Mouse (Mus musculus) 416B (cell line): ENCODE data around the gene Calhm6.

Experiments used
- DNase-seq: peaks from one replicate; pipeline ENCODE4 v3.0.0; 2011; ENCODE audit warnings: low read depth

Calhm6 gene

DNA sequence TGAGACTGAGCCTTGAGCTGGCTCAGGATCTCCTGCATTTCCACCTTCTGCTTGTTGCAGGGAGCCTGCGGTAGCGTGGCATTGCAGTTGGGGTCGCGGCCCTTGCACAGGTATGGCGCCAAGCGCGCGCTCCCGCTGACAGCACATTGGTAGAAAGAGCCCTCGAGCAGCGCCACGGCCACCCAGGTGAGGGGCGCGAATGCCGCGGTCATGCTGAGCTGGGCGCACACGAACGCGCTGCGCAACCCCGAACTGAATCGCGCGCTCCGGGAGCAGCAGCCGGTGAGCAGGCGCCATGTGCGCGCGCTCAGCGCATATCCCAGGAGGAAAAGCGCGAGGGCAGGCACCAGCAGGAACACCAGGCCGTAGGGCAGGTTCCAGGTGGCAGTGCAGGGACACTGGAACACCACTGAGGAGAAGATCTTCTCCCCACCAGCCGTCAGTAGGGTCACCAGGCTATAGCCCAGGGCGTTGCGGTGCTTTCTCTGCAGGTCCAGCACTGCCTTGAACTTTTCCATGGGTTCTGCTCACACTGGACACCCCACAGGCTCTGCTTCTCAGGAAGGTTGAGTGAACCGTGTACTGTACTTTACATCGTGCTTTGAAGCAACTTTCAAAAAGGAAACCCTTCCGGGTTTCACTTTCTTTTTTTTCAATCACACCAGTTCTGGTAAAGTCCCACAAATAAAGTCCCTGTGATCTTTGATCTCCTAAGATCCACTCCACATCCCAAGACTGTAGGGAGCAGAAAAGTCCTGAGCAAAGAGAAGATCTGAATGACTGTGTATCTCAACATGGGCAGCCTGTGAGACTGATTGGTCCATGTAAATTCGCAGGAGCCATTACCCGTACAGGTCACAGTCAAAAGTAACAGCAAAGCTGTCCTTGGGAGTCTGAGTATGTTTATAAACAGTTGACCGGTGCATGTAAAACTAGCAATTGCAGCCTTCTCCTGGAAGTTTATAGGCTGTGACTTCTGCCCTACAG lies at the start of gene Calhm6:
TSS of gene Calhm6 (minus strand) at position 593 of the 987 bp plus-strand sequence.
- no peak for DNase-seq

DNA sequence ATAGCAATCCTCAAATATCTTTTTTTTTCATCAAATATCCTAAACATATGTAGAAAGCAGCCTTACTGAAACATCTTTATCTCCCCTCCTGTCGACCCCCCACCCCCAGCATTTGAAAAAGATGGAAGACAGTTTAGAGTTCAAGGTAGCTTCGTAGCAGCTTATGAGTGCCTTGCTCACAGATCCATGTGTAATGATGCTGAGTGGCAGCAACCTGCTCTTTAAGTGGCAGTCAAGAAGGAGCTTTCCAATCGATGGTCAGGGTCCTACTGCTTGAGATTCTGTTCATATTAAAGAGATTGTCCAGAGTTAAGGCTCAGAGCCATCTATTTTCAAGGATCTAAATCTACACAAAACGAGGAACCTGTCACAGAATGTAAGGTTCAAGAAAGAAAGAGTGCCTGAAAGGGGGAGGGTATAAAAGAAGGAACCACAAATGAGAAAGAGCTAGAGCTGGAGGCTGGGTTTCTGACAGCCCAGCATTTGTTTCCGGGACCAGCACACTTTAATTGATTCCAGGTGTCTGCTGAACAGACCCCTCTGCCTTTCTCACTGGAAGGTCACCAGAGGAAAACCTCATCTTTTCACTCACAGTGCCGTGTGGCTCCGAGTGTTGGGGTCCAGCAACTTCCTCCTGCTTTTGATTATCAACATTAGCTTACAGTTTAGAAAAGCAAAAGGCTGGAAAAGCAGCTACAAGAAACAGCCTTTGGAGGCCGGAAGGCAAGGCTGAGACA lies 48.3 kb upstream of the Calhm6 start:
- DNase-seq: no peak

DNA sequence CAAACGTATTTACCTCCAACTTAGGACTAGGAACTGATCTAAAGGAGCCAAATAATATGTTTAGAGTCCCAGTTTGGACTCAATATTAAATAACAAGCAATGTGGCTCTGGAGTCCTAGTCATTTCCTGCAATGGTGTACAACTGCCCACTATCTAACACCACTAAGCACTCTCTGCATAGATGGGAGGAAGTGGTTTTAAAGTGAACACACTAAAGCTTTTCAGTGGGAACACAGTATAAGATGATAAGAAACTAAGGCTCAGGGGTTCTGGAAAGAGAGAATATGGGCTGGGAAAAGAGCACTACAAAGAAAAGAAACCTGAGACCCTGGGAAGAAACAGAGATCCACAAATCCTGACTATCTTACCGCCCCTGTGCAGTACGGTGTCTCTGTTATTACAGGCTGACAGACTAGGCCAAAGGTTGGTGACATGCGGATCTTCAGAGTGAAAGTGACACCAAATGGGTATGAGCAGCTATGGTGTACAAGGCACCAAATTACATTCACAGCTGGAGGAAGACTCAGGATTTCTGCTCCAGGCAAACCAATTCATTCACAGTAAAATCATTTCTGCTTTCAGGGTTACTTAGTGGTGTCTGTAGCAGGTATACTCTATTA lies 45.0 kb upstream of the Calhm6 start:
- peak; percentile 83 for DNase-seq

DNA sequence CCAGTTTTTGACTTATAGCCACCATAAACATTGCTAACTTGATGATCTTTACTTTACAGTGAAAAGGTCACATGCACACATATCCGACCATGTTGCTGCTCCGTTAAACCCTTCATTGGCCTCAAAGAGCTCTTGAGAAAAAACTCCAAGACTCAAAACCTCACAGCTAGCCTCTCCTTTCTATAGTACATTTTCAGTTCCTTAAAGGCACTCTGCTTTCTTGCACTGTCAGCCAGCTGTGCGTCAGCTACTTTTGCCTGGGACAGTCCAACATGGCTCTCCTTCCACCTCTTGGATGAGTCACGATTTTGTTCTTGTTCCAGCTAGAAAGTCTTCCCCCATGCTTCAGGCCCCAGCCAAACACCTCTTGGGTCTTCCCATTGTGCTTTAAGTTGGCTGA lies 43.9 kb upstream of the Calhm6 start:
- no peak for DNase-seq

DNA sequence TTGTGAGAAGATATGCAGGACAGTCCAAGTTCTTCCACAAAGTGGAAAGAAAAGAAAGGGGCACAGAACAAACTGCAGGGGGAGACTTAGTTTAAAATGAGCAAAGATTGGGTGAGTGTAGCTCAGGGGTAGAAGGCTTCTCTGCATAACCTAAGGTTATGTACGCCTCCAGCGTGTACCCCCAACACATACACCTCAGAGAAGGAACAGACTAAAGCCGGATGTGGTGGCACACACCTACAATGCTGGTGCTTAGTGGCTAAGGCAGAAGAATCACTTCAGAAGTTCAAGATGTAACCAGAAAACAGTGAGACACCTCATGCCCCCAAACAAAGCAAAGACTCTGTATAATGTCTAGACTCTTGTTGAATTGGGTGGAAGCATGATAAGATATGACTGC lies 43.4 kb upstream of the Calhm6 start:
- no peak for DNase-seq

DNA sequence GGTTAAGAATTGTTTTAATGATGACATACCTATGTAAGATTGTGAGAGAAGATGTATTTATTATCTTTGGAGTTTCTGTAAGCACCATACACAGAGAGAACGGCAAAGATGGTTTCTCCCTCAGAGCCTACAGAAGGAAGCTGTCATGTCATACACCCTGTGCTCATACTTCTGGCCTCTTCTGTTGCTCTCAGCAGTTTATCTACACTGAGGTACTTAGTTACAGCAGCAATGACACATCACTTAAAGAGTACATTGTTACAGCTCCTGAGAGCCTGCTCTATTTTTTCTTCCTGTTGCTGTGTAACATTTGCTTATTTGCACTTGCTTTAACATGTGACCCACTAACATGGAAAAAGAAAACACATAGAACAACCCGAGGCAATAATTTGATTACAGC lies 39.2 kb upstream of the Calhm6 start:
- DNase-seq: no peak

DNA sequence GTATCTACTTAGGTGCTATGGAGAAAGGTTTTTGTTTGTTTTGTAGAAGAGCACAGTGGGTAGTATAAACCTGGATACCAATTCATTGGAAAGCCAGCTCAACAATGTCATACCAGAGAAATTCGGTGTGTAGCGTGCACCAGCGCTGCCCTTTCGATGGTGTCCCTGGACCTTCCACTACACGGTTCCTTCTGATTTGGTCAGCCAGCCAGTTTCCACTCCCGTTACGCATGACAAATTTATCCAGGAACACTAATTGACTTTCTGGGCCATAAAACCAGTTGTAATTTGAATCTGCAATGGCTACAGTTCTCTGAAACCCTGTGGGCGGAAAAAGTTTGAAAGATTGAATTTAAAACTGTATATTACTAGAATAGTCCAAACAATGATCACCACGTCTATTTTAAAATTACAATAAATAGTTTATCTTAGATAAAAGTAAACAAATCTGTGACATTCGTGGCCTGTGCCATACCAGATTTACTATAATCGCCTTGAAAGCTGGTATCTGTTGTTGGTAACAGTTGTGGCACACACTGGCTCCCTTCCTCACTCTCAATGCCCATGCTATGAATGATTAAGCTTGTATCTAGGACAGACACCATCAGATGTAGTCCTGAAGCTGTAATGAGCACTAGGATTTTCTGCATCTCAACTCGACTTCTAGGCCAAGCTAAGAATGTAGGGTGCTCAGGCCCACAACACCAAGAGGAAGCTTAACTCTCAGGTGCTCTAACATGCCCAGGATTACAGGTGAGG lies 28.2 kb upstream of the Calhm6 start:
- DNase-seq: no peak

DNA sequence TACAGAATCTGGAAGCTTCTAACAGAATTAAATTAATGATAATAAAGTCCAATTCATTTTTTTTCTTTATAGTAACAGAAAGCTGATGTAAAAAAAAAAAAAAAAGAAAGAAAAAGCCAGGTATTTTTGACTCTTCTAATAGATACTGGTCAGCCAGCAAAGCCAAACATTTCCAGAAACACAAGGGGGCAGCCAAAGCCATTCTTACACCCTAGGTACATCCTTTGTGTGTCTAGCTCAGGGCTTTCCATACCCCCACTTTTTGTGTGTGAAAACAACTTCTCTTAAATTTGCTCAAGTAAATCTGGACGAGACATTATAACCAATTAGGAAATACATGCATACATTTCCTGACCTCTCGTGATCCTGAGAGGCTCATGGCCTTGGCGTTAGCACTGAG lies 24.0 kb upstream of the Calhm6 start:
- peak; percentile 33 for DNase-seq

DNA sequence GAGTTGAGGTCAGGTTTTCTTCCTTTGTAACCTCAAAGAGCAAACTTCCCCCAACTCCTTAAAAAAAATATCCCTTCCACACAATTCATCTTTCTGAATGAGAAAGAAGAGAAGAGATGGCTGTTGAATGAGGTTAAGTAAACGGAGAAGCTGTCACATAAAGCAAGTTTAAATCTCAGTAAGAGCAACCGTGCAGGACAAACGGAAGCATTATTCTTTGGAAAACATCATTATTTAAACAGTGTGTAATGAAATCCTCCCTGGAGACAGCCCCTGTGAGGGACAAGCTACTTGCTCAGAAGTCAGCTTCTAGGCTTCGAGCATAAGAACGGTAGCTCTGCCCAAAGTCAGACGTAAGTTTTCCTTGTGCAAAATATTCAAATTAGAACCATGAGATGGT lies 22.7 kb upstream of the Calhm6 start:
- no peak for DNase-seq

DNA sequence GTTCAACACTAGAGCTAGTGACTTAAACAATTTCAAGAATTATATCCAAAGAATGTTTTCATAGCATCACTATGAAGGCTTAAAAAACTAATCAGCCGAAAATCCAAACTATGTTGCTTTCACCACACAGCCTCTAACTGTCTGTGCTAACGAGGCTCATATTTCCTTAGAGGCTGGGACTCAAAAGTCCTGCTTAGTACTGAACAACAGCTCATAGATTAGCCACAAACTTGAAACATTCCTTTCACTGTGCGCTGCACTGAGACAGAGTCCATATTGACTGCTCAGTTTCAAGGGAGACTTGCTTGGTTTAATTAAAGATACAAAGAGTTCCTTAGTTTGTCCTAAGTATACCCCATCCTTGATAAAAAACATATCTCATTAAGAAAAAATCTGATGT lies 22.0 kb upstream of the Calhm6 start:
- DNase-seq: no peak

DNA sequence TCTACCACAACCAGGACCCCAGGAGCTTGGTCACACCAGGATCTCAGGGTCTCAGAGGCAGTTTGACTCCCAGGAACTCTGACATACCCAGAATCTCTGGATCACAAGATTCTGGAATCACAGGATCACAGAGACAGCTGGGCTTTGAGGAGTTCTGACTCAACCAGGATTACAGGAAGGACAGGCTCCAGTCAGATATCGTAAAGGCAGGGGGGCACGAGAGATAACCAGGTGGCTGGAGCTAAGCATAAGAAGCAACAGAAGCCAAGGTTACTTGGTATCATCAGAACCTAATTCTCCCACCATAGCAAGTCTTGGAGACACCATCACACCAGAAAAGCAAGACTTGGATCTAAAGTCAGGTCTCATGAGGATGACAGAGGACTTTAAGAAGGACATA lies 13.9 kb upstream of the Calhm6 start:
- DNase-seq: no peak

DNA sequence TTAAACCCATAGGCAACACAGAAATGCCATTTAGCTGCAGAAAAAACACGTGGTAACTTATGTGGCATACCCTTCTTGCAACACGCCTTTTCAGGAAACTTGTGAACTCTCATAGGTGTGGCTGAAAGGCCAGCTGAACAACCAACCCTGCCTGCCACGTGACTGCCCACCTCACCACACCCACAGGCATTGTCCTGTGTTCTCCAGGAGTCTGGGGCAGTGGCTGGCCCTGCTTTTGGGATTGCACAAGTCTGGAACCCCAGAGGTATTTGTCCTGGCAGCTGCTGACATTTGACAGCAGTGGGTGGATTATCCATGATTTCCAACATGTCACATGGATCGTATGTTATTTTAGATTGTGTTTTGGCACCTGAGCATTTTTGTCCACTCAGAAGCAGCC lies 12.0 kb upstream of the Calhm6 start:
- peak; percentile 11 for DNase-seq

DNA sequence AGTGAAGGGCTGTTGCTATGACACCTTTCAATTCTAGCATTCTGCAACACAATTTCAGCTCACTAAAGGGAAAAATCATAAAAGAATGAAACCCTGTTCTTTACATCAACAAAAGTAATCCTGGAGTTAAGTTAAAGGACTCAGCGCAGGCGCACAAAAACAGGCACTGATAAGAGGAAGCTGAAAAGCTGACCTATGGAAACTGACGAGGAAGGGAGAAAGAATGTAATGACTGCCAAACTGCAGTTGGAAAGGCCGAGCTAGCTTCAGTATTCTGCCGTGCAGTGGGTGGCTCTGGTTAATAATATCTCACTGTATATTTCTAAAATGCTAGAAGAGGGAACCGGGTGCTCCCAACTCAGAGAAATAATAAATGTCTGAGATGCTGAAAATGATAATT lies 10.2 kb upstream of the Calhm6 start:
- no peak for DNase-seq

DNA sequence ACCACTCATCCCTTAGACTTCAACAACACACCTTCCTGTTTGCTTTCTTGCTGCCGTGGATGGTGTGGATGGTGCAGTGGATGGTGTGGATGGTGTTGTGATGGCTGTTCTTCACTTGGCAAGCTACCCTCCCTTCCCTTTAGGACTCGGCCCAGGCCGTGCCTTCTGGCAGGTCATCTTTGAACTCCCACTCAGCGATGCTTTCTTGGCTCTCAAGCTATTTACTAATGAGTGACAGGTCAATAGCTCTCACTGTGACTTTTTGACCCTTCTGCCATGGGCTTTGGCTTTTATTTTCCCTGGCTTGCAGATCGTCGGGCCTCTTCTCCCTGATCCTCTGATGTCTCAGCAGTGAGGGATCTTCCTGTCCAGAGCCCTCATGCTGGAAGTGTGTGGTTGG lies 8.6 kb upstream of the Calhm6 start:
- DNase-seq: no peak

DNA sequence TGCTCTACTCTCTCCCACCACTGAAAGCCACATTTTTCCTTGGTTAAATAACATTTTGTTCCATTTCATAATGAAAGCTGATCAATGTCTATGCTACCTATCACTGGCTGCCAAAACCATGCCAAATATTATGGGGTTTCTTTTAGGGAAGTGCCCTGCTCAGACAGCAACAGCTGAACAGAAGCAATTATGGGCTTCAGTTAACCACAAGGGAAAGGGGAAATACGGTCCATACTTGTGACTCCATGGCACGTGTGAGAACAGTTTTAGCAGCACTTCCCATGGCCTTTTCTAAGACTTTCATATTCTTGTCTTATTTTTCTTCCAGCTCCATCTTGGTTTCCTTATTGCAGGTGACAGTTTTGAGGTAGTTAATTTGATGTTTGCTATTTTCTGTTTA lies 3.6 kb upstream of the Calhm6 start:
- peak; percentile 57 for DNase-seq

DNA sequence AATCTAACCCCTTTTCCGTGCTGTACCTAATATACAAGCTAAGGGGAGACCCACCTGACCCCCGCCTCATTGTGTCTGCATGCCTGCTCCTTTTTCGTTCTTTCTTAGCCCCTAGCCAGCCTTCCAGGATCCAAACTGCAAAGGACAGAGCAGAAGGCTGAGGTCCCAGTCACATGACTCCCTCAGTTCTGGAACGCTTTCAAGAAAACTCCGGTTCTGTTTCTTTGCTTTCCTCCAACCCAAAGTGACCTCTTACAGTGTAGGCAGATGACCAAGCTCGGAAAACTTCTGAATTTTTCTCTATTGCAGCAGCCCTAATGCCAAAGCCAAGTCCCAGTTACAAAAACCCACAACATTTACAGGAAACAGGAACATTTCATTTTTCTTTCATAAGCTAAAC lies 607 bp upstream of the Calhm6 start:
- DNase-seq: no peak

DNA sequence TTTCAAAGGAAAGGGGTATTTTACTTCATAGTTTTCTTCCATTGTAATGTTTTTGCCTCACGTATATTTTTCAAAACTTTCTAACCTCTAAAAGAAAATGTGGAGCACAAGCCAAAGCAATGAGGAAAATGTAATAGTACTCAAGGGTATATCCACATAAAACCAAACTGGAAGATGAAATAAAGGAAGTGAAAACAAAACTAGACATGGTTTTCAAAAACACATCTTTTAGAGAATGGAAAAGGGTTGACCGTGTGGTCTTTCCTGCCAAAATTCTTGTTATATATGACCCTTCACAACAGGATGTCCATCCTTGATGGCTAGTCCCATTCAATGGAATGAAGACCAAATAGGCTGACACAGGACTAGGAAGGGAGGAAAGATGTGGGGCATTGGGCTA lies 9.4 kb downstream of the Calhm6 start:
- DNase-seq: no peak

DNA sequence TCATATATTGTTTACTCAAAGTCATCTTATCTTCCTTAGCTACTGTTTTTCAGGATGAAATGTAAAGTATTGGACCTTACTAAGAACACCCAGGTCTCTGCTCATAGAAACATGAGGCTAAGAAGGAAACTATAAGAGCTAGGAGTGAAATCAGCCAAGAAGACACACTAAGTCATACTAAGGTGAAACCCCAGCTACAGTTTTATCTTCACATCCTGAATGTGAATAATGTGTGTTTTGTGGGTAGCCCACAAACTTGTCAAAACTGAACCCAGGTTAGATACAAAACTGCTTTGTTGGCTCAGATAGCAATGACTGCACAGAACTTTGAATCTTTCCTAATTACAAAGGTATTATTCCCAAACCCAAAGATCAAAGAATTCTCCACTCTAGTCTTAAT lies 10.0 kb downstream of the Calhm6 start:
- DNase-seq: no peak

DNA sequence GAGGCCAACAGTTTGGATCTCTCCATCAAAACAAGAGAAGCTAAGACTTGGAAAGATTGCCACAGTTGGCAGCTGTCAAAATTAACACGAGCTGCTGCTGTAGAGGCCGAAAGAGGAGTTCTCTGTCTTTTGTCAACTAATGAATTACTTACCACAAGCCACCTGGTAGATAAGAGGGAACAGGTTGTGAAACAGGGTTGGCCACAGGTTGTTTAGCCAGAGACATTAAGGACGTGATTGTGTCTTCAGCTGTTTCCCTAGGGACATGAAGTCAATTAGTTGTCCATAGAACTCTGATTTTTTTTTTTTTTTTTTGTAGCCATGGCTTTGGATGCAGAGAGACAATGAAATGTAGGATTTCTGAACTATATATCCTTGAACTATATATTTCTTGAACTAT lies 10.7 kb downstream of the Calhm6 start:
- no peak for DNase-seq

DNA sequence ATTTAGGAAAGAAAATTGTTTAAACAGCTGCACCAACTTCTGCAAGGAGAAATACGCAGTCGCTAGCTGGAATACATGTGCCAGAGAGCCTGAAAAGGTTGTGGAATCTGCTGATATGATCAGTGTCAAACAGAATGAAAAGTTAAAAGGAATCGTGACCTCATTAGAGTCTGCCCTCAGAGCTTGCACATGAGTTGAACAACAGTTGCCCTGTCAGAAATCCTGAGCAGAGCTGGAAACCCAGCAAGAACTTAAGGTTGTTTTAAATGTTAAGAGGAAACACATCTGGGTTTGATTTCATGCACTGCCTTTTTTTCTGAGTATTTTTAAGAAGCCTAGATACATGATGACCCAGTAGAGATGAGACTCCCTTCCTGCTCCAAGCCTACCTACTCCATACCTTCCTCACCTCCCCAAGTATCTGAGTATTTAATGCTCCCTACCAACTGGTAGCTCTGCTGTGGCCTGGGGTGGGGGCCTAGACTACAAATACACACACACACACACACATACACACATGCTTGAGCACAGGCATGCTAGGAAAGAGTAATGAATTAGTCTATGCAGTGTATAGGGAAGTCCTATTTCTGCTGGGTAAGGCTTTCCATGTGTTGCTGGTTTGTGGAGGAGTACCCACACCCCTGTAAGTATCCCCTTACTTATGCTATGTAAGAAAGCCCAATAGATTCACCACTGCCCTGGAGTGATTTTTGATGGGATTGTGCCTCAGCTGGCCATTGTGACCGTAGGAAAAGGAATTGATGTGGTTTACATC lies 15.6 kb downstream of the Calhm6 start:
- DNase-seq: no peak

DNA sequence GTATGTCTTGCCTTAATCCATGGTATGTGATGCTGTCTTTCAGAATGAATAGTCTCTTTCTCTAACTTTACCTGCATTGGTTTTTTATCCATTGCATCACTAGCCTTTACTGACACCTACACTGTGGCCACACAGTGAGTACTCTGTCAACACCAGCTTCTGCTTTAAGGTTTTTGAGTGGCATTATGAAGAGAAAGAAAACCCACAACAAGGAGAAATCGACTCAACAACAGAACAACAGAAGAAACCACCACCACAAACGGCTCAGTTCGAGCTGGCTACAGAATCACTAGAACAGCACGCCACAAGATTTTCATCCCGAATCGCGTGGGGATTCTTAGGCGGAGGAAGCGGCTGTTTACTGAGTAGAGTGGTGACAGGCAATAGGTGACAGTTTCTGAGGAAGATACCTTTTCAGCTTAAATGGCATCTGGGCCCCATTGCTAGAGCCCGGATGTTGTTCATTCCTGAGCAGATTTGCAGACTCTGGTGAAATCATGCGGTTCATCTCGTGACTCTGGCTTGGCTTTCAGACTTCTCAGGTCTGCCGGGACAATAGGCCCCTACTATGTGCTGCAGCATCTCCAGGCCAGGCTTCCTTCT lies 16.8 kb downstream of the Calhm6 start:
- no peak for DNase-seq
